Mouse (Mus musculus): ENCODE data around the gene Gse1. TPM values are rescaled to one million over a fixed set of nuclear protein-coding genes. Genes with fewer than 3 reads are reported as not detected.
A peak's percentile ranks its signal among the peaks of the same experiment; 100 is the strongest.

Gene Gse1
- total RNA-seq, 1 experiment from 2014 or later: 28.5 TPM

GRCm38 (mm10) chr8:120437666-120438395 lies 209.6 kb downstream of the Gse1 start:
- ATAC-seq (ENCODE audit: extremely low read depth, insufficient number of reproducible peaks, low FRiP score, poor library complexity, severe bottlenecking): no peak

- ATAC-seq (ENCODE audit: extremely low read depth, insufficient number of reproducible peaks, low FRiP score, poor library complexity, severe bottlenecking): no peak
These were observed 211.1 kb downstream of the Gse1 start for GRCm38 (mm10) chr8:120439309-120439708.

- ATAC-seq (ENCODE audit: extremely low read depth, insufficient number of reproducible peaks, low FRiP score, poor library complexity, severe bottlenecking): no peak
These were observed 212.5 kb downstream of the Gse1 start for GRCm38 (mm10) chr8:120440739-120441138.

GRCm38 (mm10) chr8:120441637-120442036 lies 213.4 kb downstream of the Gse1 start:
- no peak for ATAC-seq (ENCODE audit: extremely low read depth, insufficient number of reproducible peaks, low FRiP score, poor library complexity, severe bottlenecking)

GRCm38 (mm10) chr8:120442306-120443003 lies 214.2 kb downstream of the Gse1 start:
- no peak for ATAC-seq (ENCODE audit: extremely low read depth, insufficient number of reproducible peaks, low FRiP score, poor library complexity, severe bottlenecking)

GRCm38 (mm10) chr8:120445249-120445648 lies 217.0 kb downstream of the Gse1 start:
- no peak for ATAC-seq (ENCODE audit: extremely low read depth, insufficient number of reproducible peaks, low FRiP score, poor library complexity, severe bottlenecking)

- no peak for ATAC-seq (ENCODE audit: extremely low read depth, insufficient number of reproducible peaks, low FRiP score, poor library complexity, severe bottlenecking)
These were observed 219.9 kb downstream of the Gse1 start for GRCm38 (mm10) chr8:120448131-120448530.

- ATAC-seq (ENCODE audit: extremely low read depth, insufficient number of reproducible peaks, low FRiP score, poor library complexity, severe bottlenecking): no peak
These were observed 220.9 kb downstream of the Gse1 start for GRCm38 (mm10) chr8:120449139-120449538.

GRCm38 (mm10) chr8:120449608-120450031 lies 221.4 kb downstream of the Gse1 start:
- ATAC-seq (ENCODE audit: extremely low read depth, insufficient number of reproducible peaks, low FRiP score, poor library complexity, severe bottlenecking): no peak

- no peak for ATAC-seq (ENCODE audit: extremely low read depth, insufficient number of reproducible peaks, low FRiP score, poor library complexity, severe bottlenecking)
These were observed 223.9 kb downstream of the Gse1 start for GRCm38 (mm10) chr8:120452111-120452510.

- ATAC-seq (ENCODE audit: extremely low read depth, insufficient number of reproducible peaks, low FRiP score, poor library complexity, severe bottlenecking): no peak
These were observed 226.1 kb downstream of the Gse1 start for GRCm38 (mm10) chr8:120454404-120454803.

GRCm38 (mm10) chr8:120460375-120460774 lies 232.1 kb downstream of the Gse1 start:
- no peak for ATAC-seq (ENCODE audit: extremely low read depth, insufficient number of reproducible peaks, low FRiP score, poor library complexity, severe bottlenecking)

- ATAC-seq (ENCODE audit: extremely low read depth, insufficient number of reproducible peaks, low FRiP score, poor library complexity, severe bottlenecking): no peak
These were observed 233.9 kb downstream of the Gse1 start for GRCm38 (mm10) chr8:120462119-120462551.

- ATAC-seq (ENCODE audit: extremely low read depth, insufficient number of reproducible peaks, low FRiP score, poor library complexity, severe bottlenecking): no peak
These were observed 234.4 kb downstream of the Gse1 start for GRCm38 (mm10) chr8:120462611-120463010.

- peak; percentile 34; the same call in 1 of the 2 replicates for ATAC-seq (ENCODE audit: extremely low read depth, insufficient number of reproducible peaks, low FRiP score, poor library complexity, severe bottlenecking)
These were observed 235.8 kb downstream of the Gse1 start for GRCm38 (mm10) chr8:120463918-120464584.

GRCm38 (mm10) chr8:120464585-120464937 lies 236.3 kb downstream of the Gse1 start:
- ATAC-seq (ENCODE audit: extremely low read depth, insufficient number of reproducible peaks, low FRiP score, poor library complexity, severe bottlenecking): no peak

GRCm38 (mm10) chr8:120465710-120466109 lies 237.5 kb downstream of the Gse1 start:
- ATAC-seq (ENCODE audit: extremely low read depth, insufficient number of reproducible peaks, low FRiP score, poor library complexity, severe bottlenecking): no peak

- ATAC-seq (ENCODE audit: extremely low read depth, insufficient number of reproducible peaks, low FRiP score, poor library complexity, severe bottlenecking): no peak
These were observed 238.0 kb downstream of the Gse1 start for GRCm38 (mm10) chr8:120466266-120466665.

GRCm38 (mm10) chr8:120467598-120467997 lies 239.3 kb downstream of the Gse1 start:
- ATAC-seq (ENCODE audit: extremely low read depth, insufficient number of reproducible peaks, low FRiP score, poor library complexity, severe bottlenecking): no peak

- ATAC-seq (ENCODE audit: extremely low read depth, insufficient number of reproducible peaks, low FRiP score, poor library complexity, severe bottlenecking): no peak
These were observed 241.9 kb downstream of the Gse1 start for GRCm38 (mm10) chr8:120470170-120470569.

Measured in neutrophil, adult 5-6 weeks (primary cell).